Mouse (Mus musculus): ENCODE measurements around the gene Tmem8b. TPM values are rescaled to one million over a fixed set of nuclear protein-coding genes. Genes with fewer than 3 reads are reported as not detected.

Tmem8b gene
- polyA plus RNA-seq, 1 experiment from 2014 or later: 15.5 TPM

GRCm38 (mm10) chr4:43655656-43656338 is 13.0 kb upstream of the Tmem8b start:
- Histone ChIP-seq H3K9ac (replicated peaks; ENCODE audit: low read depth, low read length) (peak overlapping the region; percentile 92), H3K4me2 (ENCODE audit: low read length) (peak overlapping the region; percentile 91), H3K9me3 (ENCODE audit: control insufficient read depth, low read length) (no peaks in the 10 kb centered on the region), H3K4me3 (replicated peaks; ENCODE audit: low read length) (peak overlapping the region; percentile 81), H3K27ac (ENCODE audit: low read length) (peak overlapping the region; percentile 92), H3K36me3 (ENCODE audit: control insufficient read depth, insufficient read depth) (no peaks in the 10 kb centered on the region), H3K27me3 (replicated peaks; ENCODE audit: control insufficient read depth, insufficient read depth, low read length) (no peaks in the 10 kb centered on the region), H3K4me1 (replicated peaks; ENCODE audit: control insufficient read depth, insufficient read depth, low read length) (peaks cover 8% of the 10 kb centered on the region)
- WGBS: 3% methylated on average over 34 of the region's 34 CpGs
- ATAC-seq: peak; percentile 41

- ATAC-seq: peak; percentile 98
- Histone ChIP-seq H3K9ac (replicated peaks; ENCODE audit: low read depth, low read length) (peak within 1 kb of the TSS; percentile 92), H3K9me3 (ENCODE audit: control insufficient read depth, low read length) (no peaks in the 10 kb centered on the region), H3K4me3 (replicated peaks; ENCODE audit: low read length) (peak within 1 kb of the TSS; percentile 81), H3K27me3 (replicated peaks; ENCODE audit: control insufficient read depth, insufficient read depth, low read length) (peaks cover 5% of the 10 kb centered on the region; the same call in 1 of the 2 replicates), H3K36me3 (ENCODE audit: control insufficient read depth, insufficient read depth) (no peaks in the 10 kb centered on the region), H3K4me2 (ENCODE audit: low read length) (peak within 1 kb of the TSS; percentile 91), H3K4me1 (replicated peaks; ENCODE audit: control insufficient read depth, insufficient read depth, low read length) (peaks cover 8% of the 10 kb centered on the region), H3K27ac (ENCODE audit: low read length) (peak within 1 kb of the TSS; percentile 92)
- WGBS: under 1% methylated on average over 34 of the region's 34 CpGs
Measured at GRCm38 (mm10) chr4:43656339-43657109, 12.2 kb upstream of the Tmem8b start, which contains the start of gene Hint2. Gene Hint2 (minus strand): TSS chr4:43656466.

- H3K27ac ChIP-seq (ENCODE audit: low read length): no peak overlapping the region; the same call in 1 of the 2 replicates
- no peaks in the 10 kb centered on the region for H3K36me3 ChIP-seq (ENCODE audit: control insufficient read depth, insufficient read depth)
- H3K4me1 ChIP-seq (replicated peaks; ENCODE audit: control insufficient read depth, insufficient read depth, low read length): peaks cover 8% of the 10 kb centered on the region
- 55% methylated on average over 4 of the region's 4 CpGs for WGBS
- H3K4me3 ChIP-seq (replicated peaks; ENCODE audit: low read length): peak overlapping the region; percentile 81
- H3K9ac ChIP-seq (replicated peaks; ENCODE audit: low read depth, low read length): peak overlapping the region; percentile 27; the same call in 1 of the 2 replicates
- H3K4me2 ChIP-seq (ENCODE audit: low read length): peak overlapping the region; percentile 45
- peaks cover 6% of the 10 kb centered on the region for H3K27me3 ChIP-seq (replicated peaks; ENCODE audit: control insufficient read depth, insufficient read depth, low read length)
- no peaks in the 10 kb centered on the region for H3K9me3 ChIP-seq (ENCODE audit: control insufficient read depth, low read length)
- no peak for ATAC-seq
Measured at GRCm38 (mm10) chr4:43657146-43657545, 11.6 kb upstream of the Tmem8b start.

GRCm38 (mm10) chr4:43666412-43666811 is 2.4 kb upstream of the Tmem8b start:
- Histone ChIP-seq H3K27me3 (replicated peaks; ENCODE audit: control insufficient read depth, insufficient read depth, low read length) (peaks cover 13% of the 10 kb centered on the region), H3K9ac (replicated peaks; ENCODE audit: low read depth, low read length) (no peak overlapping the region), H3K4me1 (replicated peaks; ENCODE audit: control insufficient read depth, insufficient read depth, low read length) (peaks cover 24% of the 10 kb centered on the region), H3K9me3 (ENCODE audit: control insufficient read depth, low read length) (no peaks in the 10 kb centered on the region), H3K27ac (ENCODE audit: low read length) (no peak overlapping the region), H3K4me3 (replicated peaks; ENCODE audit: low read length) (no peak overlapping the region), H3K4me2 (ENCODE audit: low read length) (no peak overlapping the region), H3K36me3 (ENCODE audit: control insufficient read depth, insufficient read depth) (no peaks in the 10 kb centered on the region)
- 24% methylated on average over 4 of the region's 4 CpGs for WGBS
- ATAC-seq: no peak

GRCm38 (mm10) chr4:43669428-43669794 is 640 bp downstream of the Tmem8b start:
- peak overlapping the region; percentile 99 for H3K9ac ChIP-seq (replicated peaks; ENCODE audit: low read depth, low read length)
- peak; percentile 30 for ATAC-seq
- peaks cover 4% of the 10 kb centered on the region; the same call in 1 of the 2 replicates for H3K27me3 ChIP-seq (replicated peaks; ENCODE audit: control insufficient read depth, insufficient read depth, low read length)
- peaks cover 3% of the 10 kb centered on the region; the same call in 1 of the 2 replicates for H3K36me3 ChIP-seq (ENCODE audit: control insufficient read depth, insufficient read depth)
- H3K9me3 ChIP-seq (ENCODE audit: control insufficient read depth, low read length): no peaks in the 10 kb centered on the region
- H3K4me2 ChIP-seq (ENCODE audit: low read length): peak overlapping the region; percentile 93
- peaks cover 36% of the 10 kb centered on the region for H3K4me1 ChIP-seq (replicated peaks; ENCODE audit: control insufficient read depth, insufficient read depth, low read length)
- no peak overlapping the region for H3K27ac ChIP-seq (ENCODE audit: low read length)
- 0% methylated on average over 23 of the region's 25 CpGs for WGBS
- H3K4me3 ChIP-seq (replicated peaks; ENCODE audit: low read length): peak overlapping the region; percentile 93

GRCm38 (mm10) chr4:43672070-43672469 is 3.3 kb downstream of the Tmem8b start:
- Histone ChIP-seq H3K9ac (replicated peaks; ENCODE audit: low read depth, low read length) (no peak overlapping the region), H3K4me3 (replicated peaks; ENCODE audit: low read length) (peak overlapping the region; percentile 14; the same call in 1 of the 2 replicates), H3K4me1 (replicated peaks; ENCODE audit: control insufficient read depth, insufficient read depth, low read length) (peaks cover 36% of the 10 kb centered on the region), H3K9me3 (ENCODE audit: control insufficient read depth, low read length) (no peaks in the 10 kb centered on the region), H3K27me3 (replicated peaks; ENCODE audit: control insufficient read depth, insufficient read depth, low read length) (no peaks in the 10 kb centered on the region), H3K4me2 (ENCODE audit: low read length) (peak overlapping the region; percentile 93), H3K27ac (ENCODE audit: low read length) (no peak overlapping the region), H3K36me3 (ENCODE audit: control insufficient read depth, insufficient read depth) (peaks cover 14% of the 10 kb centered on the region)
- 7% methylated on average over 2 of the region's 2 CpGs for WGBS
- 0 out of 2 replicates have a peak, but pooled peaks have one; percentile 13 for ATAC-seq

- WGBS: 78% methylated on average over 8 of the region's 8 CpGs
- Histone ChIP-seq H3K27me3 (replicated peaks; ENCODE audit: control insufficient read depth, insufficient read depth, low read length) (no peaks in the 10 kb centered on the region), H3K36me3 (ENCODE audit: control insufficient read depth, insufficient read depth) (peaks cover 19% of the 10 kb centered on the region)
Measured at GRCm38 (mm10) chr4:43673703-43674102, 4.9 kb downstream of the Tmem8b start.

GRCm38 (mm10) chr4:43674974-43675373 is 6.2 kb downstream of the Tmem8b start:
- WGBS: 80% methylated on average over 5 of the region's 5 CpGs
- Histone ChIP-seq H3K9me3 (ENCODE audit: control insufficient read depth, low read length) (no peaks in the 10 kb centered on the region), H3K4me2 (ENCODE audit: low read length) (no peak overlapping the region), H3K36me3 (ENCODE audit: control insufficient read depth, insufficient read depth) (peaks cover 19% of the 10 kb centered on the region), H3K27ac (ENCODE audit: low read length) (no peak overlapping the region), H3K4me1 (replicated peaks; ENCODE audit: control insufficient read depth, insufficient read depth, low read length) (peaks cover 26% of the 10 kb centered on the region), H3K9ac (replicated peaks; ENCODE audit: low read depth, low read length) (no peak overlapping the region), H3K27me3 (replicated peaks; ENCODE audit: control insufficient read depth, insufficient read depth, low read length) (no peaks in the 10 kb centered on the region), H3K4me3 (replicated peaks; ENCODE audit: low read length) (no peak overlapping the region)
- no peak for ATAC-seq

More at GRCm38 (mm10) chr4:43673703-43674102, 4.9 kb downstream of the Tmem8b start:
- no peak overlapping the region for H3K27ac ChIP-seq (ENCODE audit: low read length)
- no peak for ATAC-seq
- H3K4me1 ChIP-seq (replicated peaks; ENCODE audit: control insufficient read depth, insufficient read depth, low read length): peaks cover 32% of the 10 kb centered on the region
- H3K4me3 ChIP-seq (replicated peaks; ENCODE audit: low read length): no peak overlapping the region
- no peaks in the 10 kb centered on the region for H3K9me3 ChIP-seq (ENCODE audit: control insufficient read depth, low read length)
- H3K4me2 ChIP-seq (ENCODE audit: low read length): no peak overlapping the region
- H3K9ac ChIP-seq (replicated peaks; ENCODE audit: low read depth, low read length): no peak overlapping the region

- Histone ChIP-seq H3K4me3 (replicated peaks; ENCODE audit: low read length) (no peak overlapping the region), H3K4me1 (replicated peaks; ENCODE audit: control insufficient read depth, insufficient read depth, low read length) (peaks cover 20% of the 10 kb centered on the region), H3K9ac (replicated peaks; ENCODE audit: low read depth, low read length) (no peak overlapping the region), H3K9me3 (ENCODE audit: control insufficient read depth, low read length) (no peaks in the 10 kb centered on the region), H3K27ac (ENCODE audit: low read length) (no peak overlapping the region), H3K36me3 (ENCODE audit: control insufficient read depth, insufficient read depth) (peaks cover 19% of the 10 kb centered on the region), H3K4me2 (ENCODE audit: low read length) (no peak overlapping the region), H3K27me3 (replicated peaks; ENCODE audit: control insufficient read depth, insufficient read depth, low read length) (no peaks in the 10 kb centered on the region)
- ATAC-seq: no peak
- WGBS: 80% methylated on average over 4 of the region's 4 CpGs
Measured at GRCm38 (mm10) chr4:43675608-43676007, 6.8 kb downstream of the Tmem8b start.

Data from forebrain, embryonic 16.5 days (tissue).